Mouse (Mus musculus) liver, adult 2 months (tissue): ENCODE data around the gene C530008M17Rik. TPM values are rescaled to one million over a fixed set of nuclear protein-coding genes. Genes with fewer than 3 reads are reported as not detected.

ENCODE experiments used
- DNase-seq: peaks from one replicate; pipeline ENCODE4 v3.0.0-alpha.2; 2011; ENCODE audit warnings: low read depth, low spot score; ENCODE audit errors: extremely low read depth
- H3K27ac ChIP-seq: fragments of 200-500 bp; replicated peaks from 2 replicates; pipeline ENCODE4 v1.5.1; 2012; ENCODE audit warnings: low read depth, mild to moderate bottlenecking, control low read depth, inconsistent platforms, low read length; ENCODE audit not compliant: insufficient read depth
- H3K27me3 ChIP-seq: fragments of 200-500 bp; 2 replicates; pipeline ENCODE4 v1.6.1; 2012; ENCODE audit warnings: mild to moderate bottlenecking, moderate library complexity, low read length, inconsistent platforms; ENCODE audit not compliant: control insufficient read depth, insufficient read depth
- H3K36me3 ChIP-seq: fragments of 200-500 bp; 2 replicates; pipeline ENCODE4 v1.6.1; 2012; ENCODE audit warnings: low read length, inconsistent platforms; ENCODE audit not compliant: control insufficient read depth, insufficient read depth
- H3K4me1 ChIP-seq: fragments of 200-500 bp; 2 replicates; pipeline ENCODE4 v1.6.1; 2011; ENCODE audit warnings: low read length; ENCODE audit not compliant: control insufficient read depth, insufficient read depth
- H3K4me3 ChIP-seq: fragments of 200-500 bp; 2 replicates; pipeline ENCODE4 v1.5.1; 2011; ENCODE audit warnings: low read depth, mild to moderate bottlenecking, control low read depth, low read length, moderate library complexity; ENCODE audit not compliant: insufficient read depth
- H3K79me2 ChIP-seq: fragments of 200-500 bp; 2 replicates; pipeline ENCODE4 v1.6.1; 2012; ENCODE audit warnings: inconsistent platforms, mild to moderate bottlenecking, low read length, moderate library complexity; ENCODE audit not compliant: control insufficient read depth, insufficient read depth
- H3K9ac ChIP-seq: fragments of 200-500 bp; 2 replicates; pipeline ENCODE4 v1.6.1; 2012; ENCODE audit warnings: low read depth, mild to moderate bottlenecking, control low read depth, inconsistent platforms, low read length
- CTCF ChIP-seq: fragments of 200-500 bp; IDR thresholded peaks from 2 replicates; pipeline ENCODE4 v1.5.1; 2011; ENCODE audit warnings: low read depth, low read length, control low read depth
- POLR2A ChIP-seq: fragments of 200-500 bp; IDR thresholded peaks from 2 replicates; pipeline ENCODE4 v1.6.1; 2011; ENCODE audit warnings: low read length, control low read depth; ENCODE audit not compliant: insufficient read depth; ENCODE audit errors: extremely low read depth
- WGBS: fragments of 180-500 bp; shearing (Covaris S2); methylation state at CpG from one replicate; pipeline ENCODE4 v1.1.7; 2018; 5-methylcytosine and 5-hydroxymethylcytosine counted together
- polyA plus RNA-seq: library from polyadenylated mRNA; depleted of rRNA; stranded (reverse); fragments of >200 nt; gene quantifications from 2 replicates; pipeline ENCODE4 v1.2.3, GENCODE M21; 2012
- total RNA-seq: library from RNA; depleted of rRNA; stranded (reverse); fragments of >200 nt; gene quantifications from 2 replicates; pipeline ENCODE4 v1.2.3, GENCODE M21; 2014

C530008M17Rik gene
- total and polyA plus RNA-seq, 2 experiments, result under 0.01 to 0.02 TPM

DNA sequence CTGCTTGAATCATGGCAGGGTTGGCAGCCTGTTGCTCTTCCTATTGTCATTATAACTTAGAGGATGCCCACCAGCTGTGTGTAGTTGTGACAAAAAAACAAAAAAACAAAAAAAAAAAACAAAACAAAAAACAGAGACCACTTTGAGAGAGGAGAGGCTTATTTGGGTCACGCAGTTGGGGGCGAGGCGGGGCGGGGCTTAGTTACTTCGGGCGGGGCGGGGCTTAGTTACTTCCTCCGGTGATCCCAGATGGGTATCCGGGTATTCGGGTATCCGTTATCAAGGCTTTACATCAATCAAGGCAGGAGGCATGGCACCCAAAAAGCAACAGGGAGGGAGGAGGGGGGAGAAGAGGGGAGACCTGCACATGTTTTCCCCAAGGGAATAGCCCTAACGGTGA lies 46.3 kb downstream of the C530008M17Rik start:
- TF ChIP-seq POLR2A, result no peak
- no peak for TF ChIP-seq CTCF
- Histone ChIP-seq H3K36me3 (no peaks in the 10 kb centered on the region), H3K27ac (no peak overlapping the region), H3K79me2 (no peaks in the 10 kb centered on the region), H3K4me1 (no peaks in the 10 kb centered on the region), H3K9ac (no peak overlapping the region), H3K4me3 (no peak overlapping the region), H3K27me3 (no peaks in the 10 kb centered on the region)
- 32% methylated on average over 12 of the region's 12 CpGs for WGBS
- no peak for DNase-seq

DNA sequence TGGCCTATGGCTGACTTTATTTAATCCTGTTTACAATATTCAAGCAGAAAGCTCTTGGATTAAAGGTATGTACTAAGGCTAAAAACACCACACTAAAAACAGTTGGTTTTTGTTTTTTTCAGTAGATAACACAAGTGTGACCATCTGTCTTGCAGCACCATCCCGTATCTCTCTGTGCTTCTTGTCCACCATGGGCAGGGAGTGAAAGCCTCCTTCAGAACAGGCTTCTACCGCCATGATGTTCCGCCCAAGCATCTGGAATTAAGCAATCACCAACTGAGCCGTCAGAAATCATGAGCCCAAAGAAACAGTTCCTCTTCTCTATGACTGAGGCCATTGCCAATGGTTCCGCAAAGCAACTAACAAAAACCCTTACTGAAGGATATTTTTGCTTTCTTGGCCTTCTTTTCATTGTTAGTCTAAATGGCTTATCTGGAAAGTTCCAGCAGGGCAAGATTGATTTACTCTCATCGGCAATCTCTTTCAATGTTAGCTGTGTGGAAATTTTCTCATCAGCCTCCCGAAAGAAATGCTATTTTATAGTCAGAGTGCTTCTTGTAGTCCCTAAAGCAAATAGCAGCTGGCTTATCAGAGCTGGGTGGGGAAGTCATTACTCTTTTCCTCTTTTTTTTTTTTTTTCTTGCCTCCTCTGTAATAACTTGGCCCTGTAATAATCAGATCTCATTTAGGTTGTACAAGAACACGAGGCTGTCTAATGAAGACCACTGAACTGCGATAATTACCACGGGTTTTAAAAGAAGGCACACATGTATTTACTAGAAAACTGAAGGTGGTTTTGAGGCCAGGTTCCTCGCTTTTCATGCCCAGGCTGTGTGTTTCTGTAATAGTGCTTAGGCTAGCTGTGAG lies 49.2 kb downstream of the C530008M17Rik start:
- no peak overlapping the region for H3K27ac ChIP-seq
- no peak for TF ChIP-seq POLR2A
- TF ChIP-seq CTCF, result no peak
- no peaks in the 10 kb centered on the region for H3K27me3 ChIP-seq
- H3K4me1 ChIP-seq, result no peaks in the 10 kb centered on the region
- 78% methylated on average over 11 of the region's 11 CpGs for WGBS
- H3K9ac ChIP-seq, result no peak overlapping the region
- no peaks in the 10 kb centered on the region for H3K36me3 ChIP-seq
- H3K4me3 ChIP-seq, result no peak overlapping the region
- DNase-seq, result peak; percentile 19
- H3K79me2 ChIP-seq, result no peaks in the 10 kb centered on the region

- H3K27me3 ChIP-seq, result no peaks in the 10 kb centered on the region
- 77% methylated on average over 3 of the region's 3 CpGs for whole genome bisulfite sequencing
- H3K4me3 ChIP-seq, result no peak overlapping the region
- no peak for DNase-seq
- TF ChIP-seq CTCF, result no peak
- no peak for TF ChIP-seq POLR2A
- H3K4me1 ChIP-seq, result no peaks in the 10 kb centered on the region
- no peak overlapping the region for H3K27ac ChIP-seq
- H3K36me3 ChIP-seq, result no peaks in the 10 kb centered on the region
- H3K79me2 ChIP-seq, result no peaks in the 10 kb centered on the region
- no peak overlapping the region for H3K9ac ChIP-seq
Measured at GRCm38 (mm10) chr5:76707072-76707471, 50.8 kb downstream of the C530008M17Rik start.

GRCm38 (mm10) chr5:76708004-76708403 lies 51.7 kb downstream of the C530008M17Rik start:
- H3K4me1 ChIP-seq, result no peaks in the 10 kb centered on the region
- H3K27ac ChIP-seq, result no peak overlapping the region
- H3K4me3 ChIP-seq, result no peak overlapping the region
- no peak for DNase-seq
- no peak overlapping the region for H3K9ac ChIP-seq
- no peaks in the 10 kb centered on the region for H3K79me2 ChIP-seq
- 65% methylated on average over 15 of the region's 15 CpGs for WGBS
- H3K27me3 ChIP-seq, result no peaks in the 10 kb centered on the region
- TF ChIP-seq CTCF (no peak), POLR2A (no peak)
- no peaks in the 10 kb centered on the region for H3K36me3 ChIP-seq

DNA sequence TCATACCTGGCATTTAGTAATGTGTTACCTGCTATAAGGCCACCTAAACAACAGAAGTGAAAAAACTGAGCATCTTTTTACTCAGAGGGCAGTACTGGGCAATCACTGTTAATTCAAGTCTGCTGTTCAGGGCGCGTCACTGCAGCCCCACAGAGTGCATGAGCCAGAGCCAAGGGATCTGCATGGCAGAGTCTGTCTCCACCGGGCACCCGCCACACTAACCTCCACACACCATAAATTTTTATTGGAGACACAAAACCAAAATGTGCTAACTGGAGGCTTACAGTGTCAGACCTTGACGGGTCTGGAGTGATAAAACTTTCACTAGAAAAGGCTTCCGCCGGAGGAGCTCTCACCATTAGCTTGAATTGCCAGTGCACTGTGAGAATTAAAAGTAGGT lies 57.4 kb downstream of the C530008M17Rik start:
- H3K36me3 ChIP-seq, result no peaks in the 10 kb centered on the region
- no peaks in the 10 kb centered on the region for H3K27me3 ChIP-seq
- no peak overlapping the region for H3K4me3 ChIP-seq
- H3K4me1 ChIP-seq, result no peaks in the 10 kb centered on the region
- H3K9ac ChIP-seq, result no peak overlapping the region
- WGBS, result 93% methylated on average over 7 of the region's 7 CpGs
- DNase-seq, result no peak
- TF ChIP-seq POLR2A (no peak), CTCF (no peak)
- no peak overlapping the region for H3K27ac ChIP-seq
- H3K79me2 ChIP-seq, result no peaks in the 10 kb centered on the region

- no peak overlapping the region for H3K4me3 ChIP-seq
- no peak overlapping the region for H3K9ac ChIP-seq
- H3K79me2 ChIP-seq, result no peaks in the 10 kb centered on the region
- DNase-seq, result no peak
- H3K4me1 ChIP-seq, result no peaks in the 10 kb centered on the region
- H3K27me3 ChIP-seq, result no peaks in the 10 kb centered on the region
- TF ChIP-seq POLR2A, result no peak
- no peak for TF ChIP-seq CTCF
- H3K27ac ChIP-seq, result no peak overlapping the region
- H3K36me3 ChIP-seq, result no peaks in the 10 kb centered on the region
- 85% methylated on average over 3 of the region's 3 CpGs for WGBS
Measured at GRCm38 (mm10) chr5:76719954-76720353, 63.6 kb downstream of the C530008M17Rik start.
